Mouse (Mus musculus) ES-E14 (cell line): ENCODE data around the gene Psg22. TPM values are rescaled to one million over a fixed set of nuclear protein-coding genes. Genes with fewer than 3 reads are reported as not detected.
"Not testable (repeated sequence)": the region's sequence is repeated elsewhere in the genome, so short reads cannot be mapped to it uniquely, and the experiment has no call there.

Experiments
- DNase-seq: peaks from one replicate; pipeline ENCODE4 v3.0.0-alpha.2; 2013; ENCODE audit warnings: low read depth, low spot score
- H3K27ac ChIP-seq: 2 replicates; pipeline ENCODE4 v1.5.1; 2012; ENCODE audit warnings: low read depth, mild to moderate bottlenecking, low read length, moderate library complexity, mixed read lengths; ENCODE audit not compliant: poor library complexity, insufficient read depth, severe bottlenecking
- H3K36me3 ChIP-seq: 2 replicates; pipeline ENCODE4 v1.6.1; 2012; ENCODE audit warnings: mild to moderate bottlenecking, low read length, moderate library complexity, mixed read lengths; ENCODE audit not compliant: control insufficient read depth, poor library complexity, insufficient read depth, severe bottlenecking
- H3K4me1 ChIP-seq, 2 experiments: fragments of 150-350 bp in 1 of 2; sonication (generic) in 1 of 2; 2 replicates each; pipeline ENCODE4 v1.6.1; 2012; ENCODE audit warnings: low read length in 2 of 2, mild to moderate bottlenecking in 1 of 2, mixed read lengths in 1 of 2; ENCODE audit not compliant: control insufficient read depth in 2 of 2, insufficient read depth in 2 of 2, poor library complexity in 1 of 2
- H3K4me3 ChIP-seq, 2 experiments: fragments of 150-350 bp in 1 of 2; sonication (generic) in 1 of 2; 2 replicates each; pipeline ENCODE4 v1.5.1; 2012; ENCODE audit warnings: low read length in 2 of 2, low read depth in 1 of 2, mild to moderate bottlenecking in 1 of 2, mixed read lengths in 1 of 2; ENCODE audit not compliant: insufficient read depth in 1 of 2, poor library complexity in 1 of 2, severe bottlenecking in 1 of 2
- H3K9ac ChIP-seq: 2 replicates; pipeline ENCODE4 v1.6.1; 2012; ENCODE audit warnings: low read depth, mild to moderate bottlenecking, low read length, mixed read lengths; ENCODE audit not compliant: poor library complexity, insufficient read depth, severe bottlenecking
- H3K9me3 ChIP-seq: fragments of 150-350 bp; sonication (generic); 2 replicates; pipeline ENCODE4 v1.6.1; 2012; ENCODE audit warnings: low read depth, mild to moderate bottlenecking, low read length; ENCODE audit not compliant: control insufficient read depth, insufficient read depth
- CHD2 ChIP-seq: IDR thresholded peaks from 2 replicates; pipeline ENCODE4 v1.6.1; 2014; ENCODE audit warnings: mild to moderate bottlenecking, low read depth, low read length, inconsistent platforms
- HCFC1 ChIP-seq: IDR thresholded peaks from 2 replicates; pipeline ENCODE4 v1.6.1; 2012; ENCODE audit warnings: low read length, inconsistent platforms, borderline replicate concordance; ENCODE audit not compliant: insufficient read depth
- MAFK ChIP-seq: IDR thresholded peaks from 2 replicates; pipeline ENCODE4 v1.6.1; 2014; ENCODE audit warnings: mild to moderate bottlenecking, low read depth, low read length, inconsistent platforms; ENCODE audit not compliant: insufficient read depth
- ZC3H11A ChIP-seq: IDR thresholded peaks from 2 replicates; pipeline ENCODE4 v1.6.1; 2012; ENCODE audit warnings: low read depth, mild to moderate bottlenecking, inconsistent platforms, low read length, borderline replicate concordance
- ZNF384 ChIP-seq: IDR thresholded peaks from 2 replicates; pipeline ENCODE4 v1.6.1; 2012; ENCODE audit warnings: low read depth, low read length, inconsistent platforms
- in situ Hi-C, 2 experiments: fragments of 600-800 bp; cut with MboI; formaldehyde crosslinking; loops; one replicate each; pipeline ENCODE4 v1.15.1; 2025; ENCODE audit warnings: low sequenced_read_pairs in 2 of 2, inconsistent platforms in 1 of 2; ENCODE audit not compliant: unreplicated experiment in 2 of 2
- total RNA-seq: library from RNA; depleted of rRNA; stranded (reverse); fragments of 300-350 nt; gene quantifications from 2 replicates; pipeline ENCODE4 v1.2.3, GENCODE M21; 2012

Gene Psg22
- total RNA-seq, 1 experiment, result not detected

DNA sequence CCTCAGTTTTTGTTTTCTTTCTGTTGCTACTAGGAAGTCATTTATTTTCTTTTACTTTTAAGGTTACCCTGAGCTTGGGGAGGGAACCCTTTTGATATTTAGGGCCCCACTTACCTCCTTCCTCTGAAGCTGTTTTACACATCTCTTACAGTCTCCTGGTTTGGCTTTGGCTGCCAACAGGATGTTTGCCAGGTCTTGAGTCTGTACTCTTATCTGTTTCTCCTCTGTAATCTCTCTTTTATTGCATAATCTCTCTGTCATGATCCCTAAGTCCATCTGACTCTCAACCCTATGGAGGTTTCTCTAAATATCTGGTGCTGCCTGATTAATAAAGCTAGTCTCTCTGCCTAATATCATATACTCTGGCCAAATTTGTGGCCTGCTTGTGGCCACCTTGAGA, 15.2 kb downstream of the Psg22 start:
- Histone ChIP-seq H3K4me1 (no peaks in the 10 kb centered on the region), H3K36me3 (no peaks in the 10 kb centered on the region), H3K9me3 (peaks cover 7% of the 10 kb centered on the region; the same call in 1 of the 2 replicates), H3K9ac (no peak overlapping the region), H3K4me3 (no peak overlapping the region), H3K27ac (no peak overlapping the region)
- TF ChIP-seq ZNF384 (no peak), ZC3H11A (no peak), HCFC1 (no peak), MAFK (no peak), CHD2 (no peak)
- DNase-seq, result no peak
- in situ Hi-C loops, result no loop called here

DNA sequence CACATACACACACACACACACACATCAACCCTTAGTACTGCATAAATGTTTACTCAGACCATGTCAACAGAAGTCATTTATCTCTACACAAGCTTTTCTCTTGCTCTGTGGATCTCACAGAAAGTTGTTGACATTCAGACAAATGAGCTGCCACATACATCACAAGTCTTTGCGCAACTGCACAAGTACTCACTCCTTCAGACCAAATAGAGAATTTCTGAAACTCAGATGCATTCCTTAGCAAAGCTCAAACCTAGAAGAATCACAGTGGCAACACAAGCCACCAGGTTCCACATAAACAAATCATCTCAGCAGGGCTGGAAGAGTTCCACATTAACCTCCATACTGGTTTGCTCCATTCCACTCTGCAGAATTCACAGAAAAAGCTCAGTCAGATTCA, 16.6 kb downstream of the Psg22 start:
- no peak for DNase-seq
- Histone ChIP-seq H3K9ac (no peak overlapping the region), H3K9me3 (peaks cover 7% of the 10 kb centered on the region; the same call in 1 of the 2 replicates), H3K27ac (no peak overlapping the region), H3K4me3 (no peak overlapping the region), H3K4me1 (no peaks in the 10 kb centered on the region), H3K36me3 (no peaks in the 10 kb centered on the region)
- TF ChIP-seq ZC3H11A, result no peak
- no peak for TF ChIP-seq CHD2
- no peak for TF ChIP-seq MAFK
- no peak for TF ChIP-seq HCFC1
- TF ChIP-seq ZNF384, result no peak
- in situ Hi-C loops, result no loop called here

DNA sequence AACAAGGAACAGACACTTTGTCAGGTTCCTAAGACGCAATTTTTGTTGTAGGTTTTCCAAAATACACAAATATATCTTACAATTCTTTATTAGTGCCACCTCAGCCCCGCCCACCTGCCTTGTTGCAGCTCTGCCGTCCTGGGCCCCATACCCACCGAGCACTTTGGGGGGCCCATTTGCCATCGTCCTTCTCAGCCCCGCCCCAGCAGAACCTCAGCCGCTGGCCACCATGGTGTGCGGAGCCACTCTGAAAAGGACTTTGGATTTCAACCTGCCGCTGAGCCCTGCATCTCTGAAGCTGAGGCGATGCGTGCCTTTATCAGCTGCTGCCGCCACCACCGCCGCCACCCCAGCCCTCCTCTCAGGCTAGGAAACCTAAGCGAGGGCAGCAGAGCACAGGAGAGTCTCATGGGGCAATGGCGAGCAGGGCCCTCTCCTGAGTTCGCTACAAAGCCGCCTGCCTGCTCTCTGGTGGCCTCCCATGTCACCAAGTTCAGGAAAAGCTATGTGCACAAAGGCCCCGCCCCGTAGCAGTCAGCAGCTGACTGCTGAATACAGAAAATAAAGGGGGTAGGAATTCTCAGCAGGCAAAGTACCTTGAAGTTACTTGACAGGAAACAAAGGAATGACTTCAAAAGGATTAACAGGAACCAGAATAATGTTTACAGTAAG, 28.4 kb downstream of the Psg22 start:
- H3K9ac ChIP-seq, result peak overlapping the region; percentile 46
- no peaks in the 10 kb centered on the region for H3K9me3 ChIP-seq
- peak overlapping the region; percentile 63 to 66 for H3K4me3 ChIP-seq
- H3K27ac ChIP-seq, result peak overlapping the region; percentile 35; the same call in 1 of the 2 replicates
- DNase-seq, result no peak
- H3K4me1 ChIP-seq, result peaks cover 2 to 12% of the 10 kb centered on the region in 2 experiments
- TF ChIP-seq MAFK (no peak), CHD2 (no peak), ZC3H11A (no peak), HCFC1 (no peak), ZNF384 (no peak)
- in situ Hi-C loops, result no loop called here
- no peaks in the 10 kb centered on the region for H3K36me3 ChIP-seq

DNA sequence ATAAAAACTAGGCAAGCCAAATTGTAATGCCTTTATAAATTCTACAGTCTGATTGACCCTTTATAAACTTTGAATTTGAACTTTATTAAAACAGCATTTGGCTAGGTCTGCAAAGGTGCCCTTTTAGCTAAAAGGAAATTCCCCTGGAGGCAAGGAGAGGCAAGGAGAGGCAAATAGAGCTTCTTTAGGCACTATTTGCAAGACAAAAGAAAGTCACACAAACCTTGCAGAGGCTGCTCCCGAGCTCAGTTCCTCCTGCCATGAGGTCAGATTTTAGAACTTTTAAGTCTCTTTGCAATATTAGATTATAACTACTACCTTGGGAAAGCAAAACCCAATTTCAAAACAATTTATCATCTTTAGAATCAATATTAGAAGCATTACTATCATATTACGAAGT, 29.5 kb downstream of the Psg22 start:
- H3K4me3 ChIP-seq, DNase-seq, H3K9ac ChIP-seq, in situ Hi-C loops, H3K27ac ChIP-seq, H3K36me3 ChIP-seq, H3K9me3 ChIP-seq: not testable (repeated sequence)
- H3K4me1 ChIP-seq, result peaks cover 2 to 10% of the 10 kb centered on the region in 2 experiments
